Mouse (Mus musculus): ENCODE data around the gene Smchd1. TPM values are rescaled to one million over a fixed set of nuclear protein-coding genes. Genes with fewer than 3 reads are reported as not detected.
"Not testable (repeated sequence)": the region's sequence is repeated elsewhere in the genome, so short reads cannot be mapped to it uniquely, and the experiment has no call there.

Smchd1 gene
- polyA plus RNA-seq, 1 experiment from 2014 or later = 83.1 TPM

DNA sequence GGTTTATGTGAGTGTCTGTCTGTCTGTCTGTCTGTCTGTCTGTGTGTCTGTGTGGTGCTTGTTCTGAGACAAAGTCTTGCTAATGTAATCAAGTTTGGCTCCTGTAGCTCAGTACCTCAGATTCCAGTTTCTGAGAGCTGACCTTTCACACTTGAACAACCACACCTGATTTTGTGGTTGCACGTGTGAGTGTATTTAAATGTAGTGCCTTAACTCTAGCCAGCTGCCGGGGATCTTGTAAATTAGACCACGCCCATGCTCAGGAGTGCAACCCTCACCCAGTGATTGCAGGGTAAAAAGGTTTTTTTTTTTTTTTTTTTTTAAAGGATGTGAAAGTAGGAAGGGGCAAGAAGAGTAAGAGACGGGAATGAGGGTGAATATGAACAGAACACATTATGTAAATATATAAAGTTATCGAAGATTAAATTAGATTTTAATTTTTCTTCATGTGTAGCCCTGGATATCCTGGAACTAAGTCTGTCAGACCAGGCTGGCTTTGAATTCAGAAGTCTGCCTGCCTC, 4.3 kb upstream of the Smchd1 start:
- Histone ChIP-seq H3K4me3 (no peak overlapping the region), H3K9me3 (no peaks in the 10 kb centered on the region), H3K4me1 (peaks cover 22% of the 10 kb centered on the region), H3K27me3 (ENCODE audit: poor library complexity, severe bottlenecking) (peaks cover 4% of the 10 kb centered on the region; the same call in 1 of the 2 replicates), H3K27ac (no peak overlapping the region), H3K36me3 (replicated peaks) (no peaks in the 10 kb centered on the region)
- WGBS = 70% methylated on average over 5 of the region's 5 CpGs
- no peak for DNase-seq (ENCODE audit: extremely low spot score, low spot score)

DNA sequence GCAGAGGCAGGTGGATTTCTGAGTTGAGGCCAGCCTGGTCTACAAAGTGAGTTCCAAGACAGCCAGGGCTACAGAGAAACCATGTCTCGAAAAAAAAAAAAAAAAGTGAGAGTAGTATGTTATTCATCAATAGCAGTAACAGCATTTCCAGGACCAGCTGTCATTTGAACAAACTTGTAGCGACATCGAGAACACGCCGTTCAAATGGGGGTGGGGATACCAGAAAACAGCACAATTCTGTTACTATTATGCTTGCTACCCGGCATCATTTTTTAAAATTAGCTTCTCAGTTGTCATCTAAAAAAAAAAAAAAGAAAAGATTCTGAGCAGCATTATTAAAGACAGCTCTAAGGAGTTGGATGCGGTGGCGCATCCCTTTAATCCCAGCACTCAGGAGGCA, 2.3 kb upstream of the Smchd1 start:
- DNase-seq (ENCODE audit: extremely low spot score, low spot score) = no peak
- peaks cover 36% of the 10 kb centered on the region for H3K4me1 ChIP-seq
- H3K4me3 ChIP-seq = no peak overlapping the region
- no peaks in the 10 kb centered on the region for H3K9me3 ChIP-seq
- no peak overlapping the region for H3K27ac ChIP-seq
- WGBS = 95% methylated on average over 8 of the region's 8 CpGs
- peaks cover 3% of the 10 kb centered on the region; the same call in 1 of the 2 replicates for H3K36me3 ChIP-seq (replicated peaks)
- peaks cover 4% of the 10 kb centered on the region; the same call in 1 of the 2 replicates for H3K27me3 ChIP-seq (ENCODE audit: poor library complexity, severe bottlenecking)

DNA sequence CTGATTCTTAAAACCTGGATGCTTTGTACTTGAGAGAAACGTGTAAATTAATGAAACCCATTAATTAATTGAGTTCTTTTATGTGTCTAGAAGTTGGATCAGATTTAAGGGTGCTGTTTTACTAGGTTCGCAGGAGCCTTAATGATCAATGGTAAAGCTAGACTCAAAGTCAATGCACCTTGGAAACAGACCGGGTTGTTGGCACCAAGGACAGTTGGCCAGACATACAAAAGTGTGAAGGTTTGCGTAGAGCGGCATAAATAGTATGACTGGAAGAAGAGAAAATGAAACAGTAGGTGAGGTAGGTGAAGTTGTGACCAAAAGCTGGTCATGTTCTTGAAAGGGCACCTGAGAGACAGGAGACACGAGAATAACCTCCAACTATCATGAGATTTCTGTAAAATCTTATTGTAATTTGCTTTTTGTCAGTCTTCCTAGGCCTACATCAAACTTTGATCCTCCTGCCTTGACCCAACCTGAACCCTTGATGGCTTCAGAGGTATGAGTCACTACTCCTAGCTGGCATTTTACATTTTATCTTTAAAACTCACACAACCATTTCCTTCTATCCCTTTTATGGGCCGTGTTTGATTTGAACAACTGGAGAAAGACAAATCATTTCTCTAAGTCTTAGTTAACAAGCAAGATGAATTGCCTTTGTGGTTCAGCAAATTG, 1.3 kb upstream of the Smchd1 start:
- DNase-seq (ENCODE audit: extremely low spot score, low spot score) = no peak
- WGBS = 84% methylated on average over 7 of the region's 7 CpGs
- Histone ChIP-seq H3K36me3 (replicated peaks) (peaks cover 4% of the 10 kb centered on the region; the same call in 1 of the 2 replicates), H3K4me1 (peaks cover 36% of the 10 kb centered on the region), H3K27me3 (ENCODE audit: poor library complexity, severe bottlenecking) (no peaks in the 10 kb centered on the region), H3K9me3 (no peaks in the 10 kb centered on the region), H3K4me3 (peak overlapping the region; percentile 82), H3K27ac (peak overlapping the region; percentile 99)

DNA sequence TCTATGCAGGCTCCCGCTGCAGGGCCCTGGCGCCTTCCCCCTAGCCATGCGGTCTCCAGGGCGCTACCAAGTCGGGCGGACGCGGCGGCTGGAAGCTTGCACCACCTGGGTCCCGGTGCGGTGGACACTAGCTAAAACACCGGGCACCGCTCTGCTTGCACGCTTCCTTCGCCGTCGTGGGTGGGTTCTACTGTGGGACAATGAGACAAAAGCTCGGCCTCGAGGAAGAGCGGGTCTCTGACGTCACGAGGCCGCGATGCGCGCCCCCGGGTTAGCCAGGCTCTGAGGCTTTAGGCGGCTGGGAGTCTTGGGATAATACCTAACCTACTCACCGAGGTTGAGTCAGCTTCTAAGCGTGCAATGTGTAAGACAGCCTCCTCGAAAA, 554 bp upstream of the Smchd1 start:
- H3K36me3 ChIP-seq (replicated peaks) = peaks cover 4% of the 10 kb centered on the region; the same call in 1 of the 2 replicates
- H3K27ac ChIP-seq = peak overlapping the region; percentile 99
- H3K9me3 ChIP-seq = no peaks in the 10 kb centered on the region
- DNase-seq (ENCODE audit: extremely low spot score, low spot score) = peak; percentile 84
- under 1% methylated on average over 31 of the region's 31 CpGs for WGBS
- H3K4me1 ChIP-seq = peaks cover 32% of the 10 kb centered on the region
- no peaks in the 10 kb centered on the region for H3K27me3 ChIP-seq (ENCODE audit: poor library complexity, severe bottlenecking)
- H3K4me3 ChIP-seq = peak overlapping the region; percentile 82

DNA sequence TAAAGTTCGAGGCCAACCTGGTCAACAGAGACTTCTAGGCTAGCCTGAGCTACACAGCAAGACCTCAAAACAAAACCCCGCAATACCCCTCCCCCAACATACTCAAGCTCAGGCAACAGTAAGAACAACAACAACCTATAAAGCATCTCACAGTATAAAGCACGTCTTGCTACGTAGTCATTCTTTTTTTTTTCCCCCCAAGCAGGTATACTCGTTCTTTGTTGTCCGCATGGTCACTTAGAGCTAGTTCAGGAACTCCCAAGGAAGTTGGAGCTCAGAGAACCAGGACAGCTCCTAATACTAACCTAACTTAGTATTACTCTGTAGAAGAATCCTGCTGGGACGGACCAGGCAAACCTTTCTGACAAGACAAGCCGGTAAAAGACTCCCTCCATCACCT, 1.0 kb downstream of the Smchd1 start:
- peak overlapping the region; percentile 99 for H3K27ac ChIP-seq
- WGBS = 17% methylated on average over 8 of the region's 8 CpGs
- no peaks in the 10 kb centered on the region for H3K9me3 ChIP-seq
- no peak for DNase-seq (ENCODE audit: extremely low spot score, low spot score)
- H3K27me3 ChIP-seq (ENCODE audit: poor library complexity, severe bottlenecking) = no peaks in the 10 kb centered on the region
- H3K36me3 ChIP-seq (replicated peaks) = peaks cover 16% of the 10 kb centered on the region
- peaks cover 23% of the 10 kb centered on the region for H3K4me1 ChIP-seq
- peak overlapping the region; percentile 82 for H3K4me3 ChIP-seq

DNA sequence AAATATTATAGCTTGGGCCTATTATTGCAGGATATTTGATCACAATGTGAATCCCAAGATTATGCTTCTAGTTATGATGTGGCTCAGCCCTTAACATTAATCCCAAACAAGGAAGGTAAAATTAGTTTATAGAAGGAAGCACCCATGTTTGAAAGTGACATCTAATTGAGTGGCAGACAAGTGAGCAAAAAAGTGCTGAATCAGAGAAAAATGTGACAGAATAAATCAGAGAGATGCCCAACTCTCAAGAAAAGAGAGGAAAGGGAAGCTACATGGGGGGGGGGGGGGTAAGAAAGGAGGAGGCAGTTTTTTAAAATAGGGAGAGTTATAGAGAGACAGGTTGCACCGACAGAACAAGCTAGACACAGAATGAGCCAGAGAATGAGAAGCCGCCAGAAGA, 3.9 kb downstream of the Smchd1 start:
- WGBS = 92% methylated on average over 2 of the region's 2 CpGs
- H3K36me3 ChIP-seq (replicated peaks) = peaks cover 16% of the 10 kb centered on the region
- H3K27ac ChIP-seq = no peak overlapping the region
- DNase-seq (ENCODE audit: extremely low spot score, low spot score) = no peak
- H3K27me3 ChIP-seq (ENCODE audit: poor library complexity, severe bottlenecking) = no peaks in the 10 kb centered on the region
- no peaks in the 10 kb centered on the region for H3K9me3 ChIP-seq
- peaks cover 20% of the 10 kb centered on the region for H3K4me1 ChIP-seq
- no peak overlapping the region for H3K4me3 ChIP-seq

- DNase-seq (ENCODE audit: extremely low spot score, low spot score) = no peak
- H3K27me3 ChIP-seq (ENCODE audit: poor library complexity, severe bottlenecking) = no peaks in the 10 kb centered on the region
- H3K4me1 ChIP-seq = no peaks in the 10 kb centered on the region
- H3K36me3 ChIP-seq (replicated peaks) = peaks cover 90% of the 10 kb centered on the region
- H3K27ac ChIP-seq = no peak overlapping the region
- no peaks in the 10 kb centered on the region for H3K9me3 ChIP-seq
- no peak overlapping the region for H3K4me3 ChIP-seq
- 95% methylated on average over 3 of the region's 3 CpGs for WGBS
These were observed 14.8 kb downstream of the Smchd1 start for GRCm38 (mm10) chr17:71460312-71460711.

GRCm38 (mm10) chr17:71459818-71460217, 15.3 kb downstream of the Smchd1 start, which contains the start of gene Gm4707:
Gene Gm4707 (minus strand): TSS chr17:71459918.
- Histone ChIP-seq H3K4me1 (no peaks in the 10 kb centered on the region), H3K27me3 (ENCODE audit: poor library complexity, severe bottlenecking) (no peaks in the 10 kb centered on the region), H3K4me3 (no peak within 1 kb of the TSS), H3K27ac (no peak within 1 kb of the TSS), H3K36me3 (replicated peaks) (peaks cover 94% of the 10 kb centered on the region), H3K9me3 (no peaks in the 10 kb centered on the region)
- WGBS = 100% methylated on average over 2 of the region's 2 CpGs
- DNase-seq (ENCODE audit: extremely low spot score, low spot score) = no peak

DNA sequence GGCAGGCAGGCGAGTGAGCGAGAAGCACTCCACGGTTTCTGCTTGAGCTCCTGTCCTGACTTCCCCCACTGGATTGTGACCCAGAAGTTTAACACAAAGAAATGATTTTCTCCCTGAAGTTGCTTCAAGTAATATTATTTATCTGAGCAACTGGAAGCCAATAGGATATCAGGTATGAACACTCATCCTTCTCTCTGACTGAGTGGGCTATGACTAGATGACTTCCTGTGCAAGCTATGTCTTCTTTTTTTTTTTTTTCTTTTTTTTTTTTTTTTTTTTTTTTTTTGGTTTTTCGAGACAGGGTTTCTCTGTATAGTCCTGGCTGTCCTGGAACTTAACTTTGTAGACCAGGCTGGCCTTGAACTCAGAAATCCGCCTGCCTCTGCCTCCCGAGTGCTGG, 17.8 kb downstream of the Smchd1 start:
- not testable (repeated sequence) for DNase-seq (ENCODE audit: extremely low spot score, low spot score); H3K9me3 ChIP-seq; H3K4me3 ChIP-seq; H3K27ac ChIP-seq; H3K27me3 ChIP-seq (ENCODE audit: poor library complexity, severe bottlenecking); H3K4me1 ChIP-seq
- 92% methylated on average over 6 of the region's 6 CpGs for WGBS
- peaks cover 90% of the 10 kb centered on the region for H3K36me3 ChIP-seq (replicated peaks)

- peaks cover 86% of the 10 kb centered on the region for H3K36me3 ChIP-seq (replicated peaks)
- no peaks in the 10 kb centered on the region for H3K27me3 ChIP-seq (ENCODE audit: poor library complexity, severe bottlenecking)
- no peaks in the 10 kb centered on the region for H3K4me1 ChIP-seq
- no peaks in the 10 kb centered on the region; the same call in 1 of the 2 replicates for H3K9me3 ChIP-seq
- H3K27ac ChIP-seq = no peak overlapping the region
- 97% methylated on average over 6 of the region's 6 CpGs for WGBS
- no peak for DNase-seq (ENCODE audit: extremely low spot score, low spot score)
- no peak overlapping the region for H3K4me3 ChIP-seq
These were observed 30.0 kb downstream of the Smchd1 start for GRCm38 (mm10) chr17:71445191-71445590.

GRCm38 (mm10) chr17:71444718-71445117, 30.4 kb downstream of the Smchd1 start:
- no peaks in the 10 kb centered on the region; the same call in 1 of the 2 replicates for H3K9me3 ChIP-seq
- WGBS = 91% methylated on average over 2 of the region's 2 CpGs
- no peak overlapping the region for H3K4me3 ChIP-seq
- H3K4me1 ChIP-seq = no peaks in the 10 kb centered on the region
- peaks cover 87% of the 10 kb centered on the region for H3K36me3 ChIP-seq (replicated peaks)
- H3K27me3 ChIP-seq (ENCODE audit: poor library complexity, severe bottlenecking) = no peaks in the 10 kb centered on the region
- DNase-seq (ENCODE audit: extremely low spot score, low spot score) = no peak
- no peak overlapping the region for H3K27ac ChIP-seq

GRCm38 (mm10) chr17:71444126-71444525, 31.0 kb downstream of the Smchd1 start:
- no peak for DNase-seq (ENCODE audit: extremely low spot score, low spot score)
- no peak overlapping the region for H3K27ac ChIP-seq
- peaks cover 85% of the 10 kb centered on the region for H3K36me3 ChIP-seq (replicated peaks)
- H3K9me3 ChIP-seq = no peaks in the 10 kb centered on the region; the same call in 1 of the 2 replicates
- 97% methylated on average over 3 of the region's 3 CpGs for WGBS
- H3K4me1 ChIP-seq = no peaks in the 10 kb centered on the region
- H3K27me3 ChIP-seq (ENCODE audit: poor library complexity, severe bottlenecking) = no peaks in the 10 kb centered on the region
- no peak overlapping the region for H3K4me3 ChIP-seq

GRCm38 (mm10) chr17:71443273-71443672, 31.9 kb downstream of the Smchd1 start:
- no peak overlapping the region for H3K27ac ChIP-seq
- WGBS = 92% methylated on average over 6 of the region's 6 CpGs
- H3K4me3 ChIP-seq = no peak overlapping the region
- H3K9me3 ChIP-seq = no peaks in the 10 kb centered on the region; the same call in 1 of the 2 replicates
- no peak for DNase-seq (ENCODE audit: extremely low spot score, low spot score)
- no peaks in the 10 kb centered on the region for H3K27me3 ChIP-seq (ENCODE audit: poor library complexity, severe bottlenecking)
- no peaks in the 10 kb centered on the region for H3K4me1 ChIP-seq
- H3K36me3 ChIP-seq (replicated peaks) = peaks cover 78% of the 10 kb centered on the region
